Mouse (Mus musculus) forebrain, embryonic 13.5 days (tissue): ENCODE results near the gene Armcx5. TPM values are rescaled to one million over a fixed set of nuclear protein-coding genes. Genes with fewer than 3 reads are reported as not detected.
"Not testable (repeated sequence)": the region's sequence is repeated elsewhere in the genome, so short reads cannot be mapped to it uniquely, and the experiment has no call there.

Experiments
- ATAC-seq: fragments of 200-750 bp; cut with Nextera tagmentation; 2 replicates; pipeline ENCODE4 v1.8.0; 2017
- H3K27ac ChIP-seq: fragments of 300-500 bp; sonication (generic); 2 replicates; pipeline ENCODE4 v1.5.1; 2015; ENCODE audit warnings: inconsistent platforms, mild to moderate bottlenecking, moderate library complexity
- H3K27me3 ChIP-seq: fragments of 300-500 bp; sonication (generic); 2 replicates; pipeline ENCODE4 v1.6.1; 2015; ENCODE audit warnings: mild to moderate bottlenecking, inconsistent platforms
- H3K36me3 ChIP-seq: fragments of 300-500 bp; sonication (generic); 2 replicates; pipeline ENCODE4 v1.6.1; 2015; ENCODE audit warnings: mild to moderate bottlenecking, inconsistent platforms; ENCODE audit not compliant: poor library complexity, severe bottlenecking
- H3K4me1 ChIP-seq: fragments of 300-500 bp; sonication (generic); 2 replicates; pipeline ENCODE4 v1.6.1; 2015; ENCODE audit warnings: inconsistent platforms
- H3K4me2 ChIP-seq: fragments of 300-500 bp; sonication (generic); 2 replicates; pipeline ENCODE4 v1.6.1; 2015; ENCODE audit warnings: inconsistent platforms, mild to moderate bottlenecking, moderate library complexity
- H3K4me3 ChIP-seq: fragments of 300-500 bp; sonication (generic); 2 replicates; pipeline ENCODE4 v1.5.1; 2015; ENCODE audit warnings: mild to moderate bottlenecking, inconsistent platforms
- H3K9ac ChIP-seq: fragments of 300-500 bp; sonication (generic); 2 replicates; pipeline ENCODE4 v1.6.1; 2015; ENCODE audit warnings: mild to moderate bottlenecking, inconsistent platforms
- H3K9me3 ChIP-seq: fragments of 300-500 bp; sonication (generic); replicated peaks from 2 replicates; pipeline ENCODE4 v1.6.1; 2016; ENCODE audit warnings: inconsistent platforms
- WGBS: fragments of 180-500 bp; shearing (Covaris S2); methylation state at CpG from one replicate; pipeline ENCODE4 v1.1.7; 2015; 5-methylcytosine and 5-hydroxymethylcytosine counted together
- microRNA counts: library from miRNA; unstranded; fragments of <30 nt; microRNA quantifications from one replicate; lab custom pipeline; 2016
- microRNA-seq: library from miRNA; unstranded; fragments of <30 nt; microRNA quantifications from one replicate; pipeline ENCODE4, GENCODE M21; 2016
- polyA plus RNA-seq: library from polyadenylated mRNA; unstranded; fragments of >200 nt; fragmentation: Nextera tagmentation; extraction: Ambion mirVana; gene quantifications from 2 replicates; pipeline ENCODE4 v1.2.1, GENCODE M21; 2015

Armcx5 gene
- polyA plus RNA-seq, 1 experiment from 2014 or later, result 10.9 TPM

GRCm38 (mm10) chrX:135768565-135768964 lies 26.0 kb downstream of the Armcx5 start:
- 77% methylated on average over 2 of the region's 2 CpGs for WGBS

GRCm38 (mm10) chrX:135791536-135791935 lies 49.0 kb downstream of the Armcx5 start:
- H3K4me1 ChIP-seq, result no peaks in the 10 kb centered on the region
- no peak overlapping the region for H3K4me2 ChIP-seq
- H3K27me3 ChIP-seq, result no peaks in the 10 kb centered on the region
- ATAC-seq, result no peak
- H3K4me3 ChIP-seq, result no peak overlapping the region
- H3K27ac ChIP-seq, result no peak overlapping the region
- H3K36me3 ChIP-seq, result no peaks in the 10 kb centered on the region
- H3K9me3 ChIP-seq, result no peaks in the 10 kb centered on the region
- no peak overlapping the region for H3K9ac ChIP-seq

More at GRCm38 (mm10) chrX:135768565-135768964, 26.0 kb downstream of the Armcx5 start:
- no peak overlapping the region for H3K4me3 ChIP-seq
- no peaks in the 10 kb centered on the region for H3K9me3 ChIP-seq
- no peak for ATAC-seq
- H3K36me3 ChIP-seq, result 0 out of 2 replicates have a peak, but pooled peaks cover under 1% of the 10 kb centered on the region
- no peak overlapping the region for H3K27ac ChIP-seq
- no peaks in the 10 kb centered on the region for H3K4me1 ChIP-seq
- no peak overlapping the region for H3K9ac ChIP-seq
- no peak overlapping the region for H3K4me2 ChIP-seq
- H3K27me3 ChIP-seq, result no peaks in the 10 kb centered on the region

- H3K9ac ChIP-seq, result no peak overlapping the region
- no peak for ATAC-seq
- H3K9me3 ChIP-seq, result no peaks in the 10 kb centered on the region
- H3K27ac ChIP-seq, result peak overlapping the region; percentile 25; the same call in 1 of the 2 replicates
- H3K36me3 ChIP-seq, result no peaks in the 10 kb centered on the region
- no peaks in the 10 kb centered on the region for H3K4me1 ChIP-seq
- H3K4me3 ChIP-seq, result no peak overlapping the region
- no peak overlapping the region for H3K4me2 ChIP-seq
- WGBS, result 69% methylated on average over 6 of the region's 6 CpGs
- H3K27me3 ChIP-seq, result no peaks in the 10 kb centered on the region
Measured at GRCm38 (mm10) chrX:135792326-135792725, 49.8 kb downstream of the Armcx5 start.

- peak; percentile 94 for ATAC-seq
Measured at GRCm38 (mm10) chrX:135795591-135796304, 53.2 kb downstream of the Armcx5 start.

GRCm38 (mm10) chrX:135796305-135797211 lies 54.0 kb downstream of the Armcx5 start:
- peaks cover 25% of the 10 kb centered on the region for H3K36me3 ChIP-seq
- not testable (repeated sequence) for H3K9me3 ChIP-seq, H3K4me1 ChIP-seq, H3K27me3 ChIP-seq
- H3K4me2 ChIP-seq, result peak overlapping the region; percentile 64
- peak overlapping the region; percentile 77 for H3K9ac ChIP-seq
- peak overlapping the region; percentile 57 for H3K4me3 ChIP-seq
- 14% methylated on average over 25 of the region's 26 CpGs for WGBS
- ATAC-seq, result peak; percentile 58
- peak overlapping the region; percentile 54 for H3K27ac ChIP-seq

More at GRCm38 (mm10) chrX:135795591-135796304, 53.2 kb downstream of the Armcx5 start:
- H3K9me3 ChIP-seq, H3K4me1 ChIP-seq, H3K27me3 ChIP-seq: not testable (repeated sequence)
- Histone ChIP-seq H3K4me2 (peak overlapping the region; percentile 64), H3K27ac (peak overlapping the region; percentile 54), H3K9ac (peak overlapping the region; percentile 77), H3K4me3 (peak overlapping the region; percentile 57), H3K36me3 (peaks cover 20% of the 10 kb centered on the region)
- WGBS, result 18% methylated on average over 26 of the region's 27 CpGs

MicroRNAs encoded within 50 kb of the gene (microRNA counts, 519-probe panel; counts per million panel counts)
- 177 counts per million, percentile 53 among the panel's probes with 10 or more counts for microRNA mmu-miR-1970 (lab: Ali Mortazavi, UCI)

Small RNAs within 50 kb of the gene (microRNA-seq; reads per million reads assigned to microRNA genes)
- gene Mir1970 (not detected), gene Mir7646 (not detected)

Other genes starting within 250 kb of the Armcx5 start
- gene AV320801, start 248.1 kb upstream of the Armcx5 start, polyA plus RNA-seq, result not detected in 2 replicates
- gene Nxf7, start 144.0 kb upstream of the Armcx5 start, polyA plus RNA-seq, result not detected in 2 replicates
- not detected in 2 replicates for gene Prame, start 115.0 kb upstream of the Armcx5 start, polyA plus RNA-seq
- gene Tcp11x2, start 48.9 kb upstream of the Armcx5 start, polyA plus RNA-seq, result not detected in 2 replicates
- not detected in 2 replicates for gene Tmsb15a, start 17.5 kb upstream of the Armcx5 start, polyA plus RNA-seq
- gene Gprasp1, start within 50 bp of the Armcx5 start, polyA plus RNA-seq, result 86.9 and 111 TPM in 2 replicates
- 79.4 and 94.8 TPM in 2 replicates for gene Bhlhb9, start 54.9 kb downstream of the Armcx5 start, polyA plus RNA-seq
- gene Gprasp2, start 96.3 kb downstream of the Armcx5 start, polyA plus RNA-seq, result 72.6 and 101 TPM in 2 replicates